Mouse (Mus musculus): ENCODE measurements at regions not wholly inside any gene's neighbourhood (a gene's known extent, or its start where the extent isn't known, plus 50 kb on each side); places are given as distances from the start of the nearest gene placed in this dataset.

- DNase-seq (ENCODE audit: low read depth, low spot score) = no peak
Measured at GRCm38 (mm10) chr3:21507655-21508054, 568.8 kb upstream of the Tbl1xr1 start.

GRCm38 (mm10) chr3:21512081-21512480, 564.4 kb upstream of the Tbl1xr1 start:
- DNase-seq (ENCODE audit: low read depth, low spot score) = no peak

DNA sequence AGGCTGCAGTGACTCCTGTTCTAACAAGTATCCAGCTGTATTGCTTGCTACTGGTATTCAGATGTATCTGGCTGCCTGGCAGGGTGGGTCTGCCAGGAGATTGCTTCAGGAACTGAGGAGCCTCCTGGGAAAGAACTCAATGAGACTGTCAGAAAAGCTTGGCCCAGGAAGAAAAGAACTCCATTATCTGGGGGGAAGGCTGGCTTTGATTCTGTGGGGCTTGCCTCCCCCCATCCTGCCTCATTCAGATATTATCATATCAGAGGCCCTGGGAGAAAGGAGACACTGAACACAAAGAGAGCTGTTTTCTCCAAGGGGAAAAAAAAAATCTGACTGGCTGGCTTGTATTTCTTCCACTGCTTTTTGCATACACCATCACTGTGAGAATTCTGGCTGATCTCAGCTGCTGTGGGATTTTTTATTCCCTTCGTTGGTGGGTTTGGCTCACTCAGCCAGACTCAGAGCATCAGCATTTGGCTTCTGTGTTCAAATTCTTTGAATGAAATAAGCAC, 552.0 kb upstream of the Tbl1xr1 start:
- peak; percentile 6 for DNase-seq (ENCODE audit: low read depth, low spot score)

DNA sequence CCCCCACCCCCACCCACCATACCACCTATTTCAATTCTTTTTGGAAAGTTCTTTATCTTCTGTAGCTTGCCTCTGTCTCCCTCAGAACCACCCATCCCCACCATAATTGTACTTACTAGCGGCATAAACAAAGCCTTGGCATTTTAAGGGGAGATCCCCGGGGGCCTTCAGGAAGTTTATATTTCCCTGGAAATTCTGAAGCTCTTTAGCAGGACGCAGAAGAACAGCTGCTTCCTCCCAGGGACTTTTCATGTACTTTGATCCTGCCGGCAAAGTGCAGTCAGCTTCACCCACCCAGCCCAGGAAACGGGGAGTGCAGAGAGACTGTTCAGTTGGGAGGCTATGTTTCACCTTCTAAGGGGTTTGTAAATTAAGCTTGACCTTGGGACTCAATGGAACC, 545.6 kb upstream of the Tbl1xr1 start:
- DNase-seq (ENCODE audit: low read depth, low spot score) = peak; percentile 18

DNA sequence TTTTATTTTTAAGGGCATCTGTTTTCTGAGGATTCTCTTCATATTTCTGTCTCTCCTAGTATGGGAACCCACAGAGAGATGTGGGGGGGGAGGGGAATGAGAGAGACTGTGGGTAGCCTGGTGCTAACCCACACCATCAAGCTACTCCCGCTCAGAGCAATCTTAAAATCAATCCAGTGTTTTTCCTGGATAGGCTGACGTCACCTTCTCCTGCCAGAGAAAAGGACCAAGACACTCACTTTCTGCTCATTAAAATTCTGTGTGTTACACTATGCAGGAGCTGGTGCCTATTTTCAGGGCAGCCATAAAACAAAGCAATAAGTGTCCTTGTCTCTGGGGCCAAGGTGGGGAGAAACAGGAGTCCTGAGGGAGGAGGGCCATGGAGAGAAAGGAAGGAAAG, 537.3 kb upstream of the Tbl1xr1 start:
- DNase-seq (ENCODE audit: low read depth, low spot score) = no peak

DNA sequence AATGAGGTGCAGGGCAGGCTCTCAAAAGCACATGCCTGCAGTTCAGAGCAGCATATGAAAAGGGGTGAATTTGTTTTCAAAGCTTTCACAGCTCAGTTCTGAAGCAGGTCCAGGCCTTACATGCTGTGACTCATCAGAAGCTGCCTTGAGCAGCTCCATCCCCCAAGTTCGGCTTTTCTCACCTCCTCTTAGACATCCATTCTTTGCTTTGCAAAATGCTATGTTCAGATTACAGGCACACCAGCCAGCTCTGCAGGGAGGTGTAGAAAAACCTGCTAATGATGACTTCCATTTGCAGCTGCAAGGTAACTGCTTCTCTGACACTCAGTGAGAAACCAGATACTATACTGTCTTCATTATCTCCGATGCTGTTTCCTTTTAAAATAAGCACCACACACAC, 532.0 kb upstream of the Tbl1xr1 start:
- no peak for DNase-seq (ENCODE audit: low read depth, low spot score)

- no peak for DNase-seq (ENCODE audit: low read depth, low spot score)
Measured at GRCm38 (mm10) chr3:21545156-21545893, 531.1 kb upstream of the Tbl1xr1 start.

- DNase-seq (ENCODE audit: low read depth, low spot score) = no peak
Measured at GRCm38 (mm10) chr3:21546411-21546810, 530.0 kb upstream of the Tbl1xr1 start.

DNA sequence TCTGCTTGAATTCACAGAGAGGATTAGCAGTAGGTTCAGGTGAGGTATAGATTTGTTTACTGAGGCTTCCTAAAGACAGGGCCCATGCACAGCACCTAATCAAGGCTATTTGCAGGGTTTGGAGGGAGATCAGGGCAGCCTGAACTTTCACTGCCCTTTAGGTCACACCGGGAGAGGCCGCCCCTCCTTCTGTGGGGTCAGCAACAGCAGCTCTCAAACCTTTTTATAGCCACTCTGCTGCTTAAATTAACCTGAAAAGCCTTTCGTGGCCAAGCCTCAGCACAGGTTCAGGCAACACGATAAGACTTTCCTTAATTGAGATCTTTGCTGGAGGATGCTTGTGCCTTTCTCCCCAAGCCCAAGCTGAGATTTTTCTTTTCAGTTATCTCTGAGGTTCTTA, 526.8 kb upstream of the Tbl1xr1 start:
- no peak for DNase-seq (ENCODE audit: low read depth, low spot score)

- DNase-seq (ENCODE audit: low read depth, low spot score) = peak; percentile 32
Measured at GRCm38 (mm10) chr3:21553159-21553758, 523.2 kb upstream of the Tbl1xr1 start.

DNA sequence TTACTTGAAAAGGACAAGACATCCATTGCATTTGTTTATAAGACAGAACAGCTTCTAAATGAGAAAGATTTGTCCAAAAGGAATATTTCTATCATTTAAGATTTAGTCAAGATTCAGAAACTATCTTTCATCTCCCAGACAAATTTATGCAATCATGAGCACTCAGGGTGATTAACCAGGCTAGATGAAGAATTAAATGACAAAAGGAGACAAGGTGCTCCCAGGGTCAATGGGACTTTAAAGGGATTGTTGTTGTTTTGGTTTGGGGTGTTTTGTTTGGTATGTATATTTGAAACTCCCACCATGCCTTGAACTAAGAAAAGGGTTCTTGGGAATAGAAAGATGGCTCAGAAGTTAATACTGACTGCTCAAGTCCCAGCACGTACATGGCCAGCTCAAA, 522.6 kb upstream of the Tbl1xr1 start:
- peak; percentile 52 for DNase-seq (ENCODE audit: low read depth, low spot score)

GRCm38 (mm10) chr3:21557963-21558441, 518.5 kb upstream of the Tbl1xr1 start:
- no peak for DNase-seq (ENCODE audit: low read depth, low spot score)

GRCm38 (mm10) chr3:21562771-21563312, 513.6 kb upstream of the Tbl1xr1 start:
- DNase-seq (ENCODE audit: low read depth, low spot score) = no peak

DNA sequence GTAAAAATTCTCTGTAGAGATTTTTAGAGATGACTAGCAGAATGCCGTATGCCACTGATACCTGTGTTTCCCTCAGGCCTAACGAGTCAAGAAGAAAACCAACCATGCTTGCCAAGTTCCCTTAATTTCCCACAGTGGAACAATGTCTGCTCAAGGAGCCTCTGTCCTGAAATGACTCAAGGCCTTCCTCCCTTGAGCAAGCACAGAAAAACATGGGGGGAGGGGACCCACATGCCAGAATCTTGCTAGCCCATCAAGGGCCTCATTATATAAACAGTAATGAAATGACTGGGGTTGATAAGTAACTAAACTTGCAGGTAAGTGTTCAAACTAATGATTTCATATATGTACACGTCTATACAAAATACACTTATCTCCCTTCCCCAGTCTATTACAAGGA, 513.0 kb upstream of the Tbl1xr1 start:
- no peak for DNase-seq (ENCODE audit: low read depth, low spot score)

GRCm38 (mm10) chr3:21564211-21564781, 512.2 kb upstream of the Tbl1xr1 start:
- DNase-seq (ENCODE audit: low read depth, low spot score) = peak; percentile 27

DNA sequence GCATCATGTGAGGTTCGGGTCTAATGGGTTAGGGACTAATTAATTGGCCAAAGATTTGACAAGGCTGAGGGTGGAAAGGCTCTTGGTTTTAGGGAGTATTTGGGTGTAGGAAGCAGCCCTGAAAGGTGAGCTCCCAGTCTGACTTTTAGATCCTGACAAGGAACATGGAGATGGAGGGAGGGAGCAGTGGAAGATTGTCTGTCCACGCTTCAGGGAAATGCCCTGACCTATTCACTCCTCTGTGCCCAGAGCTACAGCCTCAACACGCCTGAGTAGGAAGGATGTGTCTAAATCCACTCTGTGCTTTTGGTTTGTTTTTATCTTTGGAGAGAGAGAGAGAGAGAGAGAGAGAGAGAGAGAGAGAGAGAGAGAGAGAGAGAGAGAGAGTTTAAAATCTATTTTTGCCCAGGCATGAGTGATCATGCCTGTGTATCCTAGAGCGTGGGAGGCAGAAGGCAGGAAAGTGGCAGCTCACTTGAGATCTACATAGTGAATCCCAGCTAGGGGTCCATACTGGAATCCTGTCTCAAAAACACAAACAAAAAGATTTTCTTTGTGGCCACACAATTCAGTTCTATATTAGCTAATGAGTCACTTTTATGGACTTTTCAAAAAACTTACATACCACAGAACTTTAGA, 511.5 kb upstream of the Tbl1xr1 start:
- DNase-seq (ENCODE audit: low read depth, low spot score) = no peak

DNA sequence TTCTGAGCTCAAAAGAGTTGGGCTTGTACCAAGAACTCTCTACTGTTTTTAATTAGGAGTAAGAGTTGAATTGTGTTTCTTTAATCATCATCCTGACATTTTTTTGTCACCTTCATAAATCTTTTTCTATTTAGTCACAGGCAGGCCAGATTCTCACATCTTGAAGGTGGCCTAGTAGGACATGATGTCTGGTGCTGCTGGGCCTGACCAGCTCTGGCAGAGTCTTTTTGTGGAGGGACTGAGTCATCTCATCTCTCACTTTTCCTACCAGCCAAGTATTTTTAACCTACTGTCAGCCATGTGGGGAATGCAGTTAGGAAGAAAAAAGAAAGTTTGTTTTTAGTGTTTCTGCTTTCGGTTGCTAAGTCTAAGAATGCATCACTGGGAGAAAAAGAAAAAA, 506.7 kb upstream of the Tbl1xr1 start:
- DNase-seq (ENCODE audit: low read depth, low spot score) = no peak

GRCm38 (mm10) chr3:21578635-21579034, 497.8 kb upstream of the Tbl1xr1 start:
- DNase-seq (ENCODE audit: low read depth, low spot score) = no peak

DNA sequence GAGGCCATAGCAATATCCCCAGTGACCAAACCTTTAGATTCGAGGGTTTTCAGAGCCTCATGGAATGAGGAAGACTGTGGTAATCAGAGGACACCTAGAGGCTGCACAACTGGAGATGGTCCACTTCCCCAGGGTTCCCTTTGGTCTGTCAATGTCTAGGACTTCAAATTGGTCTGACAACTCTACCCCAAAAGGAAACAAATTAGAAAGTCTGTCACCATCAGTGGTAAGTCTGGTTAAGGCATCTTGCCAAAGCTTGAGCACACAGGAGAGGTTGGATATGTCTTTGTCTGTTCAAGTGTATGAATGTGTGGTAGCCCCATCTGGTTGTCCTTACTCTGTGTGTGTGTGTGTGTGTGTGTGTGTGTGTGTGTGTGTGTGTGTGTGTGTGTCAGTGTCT, 494.3 kb upstream of the Tbl1xr1 start:
- DNase-seq (ENCODE audit: low read depth, low spot score) = no peak

- no peak for DNase-seq (ENCODE audit: low read depth, low spot score)
Measured at GRCm38 (mm10) chr3:21585767-21586166, 490.7 kb upstream of the Tbl1xr1 start.

DNA sequence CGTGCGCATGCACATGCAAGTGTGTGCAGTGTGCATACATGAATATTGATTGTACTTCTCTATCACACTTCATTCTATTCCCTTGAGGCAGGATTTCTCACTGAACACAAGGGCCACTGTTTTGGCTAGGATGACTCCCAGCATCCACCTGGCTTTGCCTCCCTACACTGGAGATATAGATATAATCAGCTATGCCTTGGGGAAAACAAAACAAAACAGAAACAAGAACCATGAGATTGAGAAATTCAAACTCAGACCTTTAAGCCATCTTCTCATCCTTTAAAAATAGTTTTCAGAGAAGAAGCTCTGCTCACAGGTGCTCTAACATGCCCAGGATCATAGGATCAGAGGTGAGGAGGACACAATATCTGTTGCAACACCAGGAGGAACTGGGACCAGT, 469.6 kb upstream of the Tbl1xr1 start:
- no peak for DNase-seq (ENCODE audit: low read depth, low spot score)

GRCm38 (mm10) chr3:21610231-21610630, 466.2 kb upstream of the Tbl1xr1 start:
- DNase-seq (ENCODE audit: low read depth, low spot score) = peak; percentile 28

Data from R1 (cell line).